Mouse (Mus musculus) CD4-positive, CD25-positive, alpha-beta regulatory T cell, adult 2 months (primary cell): Measurements from ENCODE around the gene Lgmn.

Experiments
- DNase-seq: peaks from one replicate; pipeline ENCODE4 v3.0.0-alpha.2; 2012; ENCODE audit warnings: low read depth, low spot score

The Lgmn gene

DNA sequence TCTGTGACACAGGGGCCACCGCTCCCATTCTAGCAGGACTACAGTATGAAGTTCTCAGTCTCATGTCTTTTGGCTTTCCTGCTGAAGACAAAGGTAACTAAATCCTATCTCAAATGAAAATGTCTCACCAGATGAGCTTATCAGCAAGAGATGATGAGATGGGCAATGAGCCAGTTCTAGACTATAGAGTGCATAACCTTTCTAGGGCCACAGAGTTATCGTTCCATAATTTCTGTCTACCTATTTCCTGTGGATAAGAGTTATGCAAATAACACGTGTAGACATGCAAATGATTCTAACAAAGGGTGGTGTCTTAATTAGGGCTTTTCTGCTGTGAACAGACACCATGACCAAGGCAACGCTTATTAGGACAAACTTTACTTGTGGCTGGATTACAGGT, 5.5 kb downstream of the Lgmn start:
- no peak for DNase-seq

- no peak for DNase-seq
Measured at GRCm38 (mm10) chr12:102432238-102432637, 7.4 kb downstream of the Lgmn start.

- no peak for DNase-seq
Measured at GRCm38 (mm10) chr12:102430228-102430627, 9.4 kb downstream of the Lgmn start.

DNA sequence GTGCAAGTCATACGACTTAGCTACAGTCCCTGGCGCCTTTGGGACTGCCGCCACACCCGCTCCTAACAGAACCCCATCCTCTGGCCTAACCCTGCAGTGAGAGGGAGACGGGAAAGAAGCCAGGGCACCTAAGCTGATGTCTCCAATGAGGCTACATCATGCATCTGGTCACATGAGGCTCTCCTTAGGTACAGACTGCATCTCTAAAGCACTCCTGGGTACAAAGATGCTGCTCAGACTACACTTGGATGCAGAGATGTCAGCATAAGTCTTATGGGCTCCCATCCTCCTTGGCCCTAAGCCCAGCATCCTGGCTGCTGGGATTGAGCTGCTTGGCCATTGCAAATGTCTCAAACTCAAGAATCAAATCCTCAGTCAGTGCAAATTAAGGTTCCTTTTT, 10.0 kb downstream of the Lgmn start:
- DNase-seq: no peak

GRCm38 (mm10) chr12:102426285-102426684, 13.3 kb downstream of the Lgmn start:
- peak; percentile 12 for DNase-seq

GRCm38 (mm10) chr12:102425048-102425578, 14.5 kb downstream of the Lgmn start:
- no peak for DNase-seq

DNA sequence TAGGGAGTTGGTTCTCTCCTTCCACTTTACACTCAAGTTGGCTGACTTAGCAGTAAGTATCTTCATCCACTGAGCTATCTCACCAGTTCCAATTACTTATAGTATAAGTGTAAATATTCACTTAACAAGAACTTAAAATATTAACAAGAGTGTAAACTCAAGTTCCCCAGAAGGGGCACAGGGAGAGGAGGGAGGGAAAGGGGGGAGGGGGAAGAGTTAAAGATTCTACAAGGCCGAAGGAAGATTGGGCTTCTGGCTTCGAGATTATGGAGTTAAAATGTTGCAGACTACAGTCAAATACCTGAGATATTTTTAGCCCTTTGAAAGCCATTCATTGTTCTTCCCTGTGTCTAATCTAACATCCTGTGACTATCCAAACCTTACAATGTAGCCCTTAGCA, 15.2 kb downstream of the Lgmn start:
- no peak for DNase-seq

DNA sequence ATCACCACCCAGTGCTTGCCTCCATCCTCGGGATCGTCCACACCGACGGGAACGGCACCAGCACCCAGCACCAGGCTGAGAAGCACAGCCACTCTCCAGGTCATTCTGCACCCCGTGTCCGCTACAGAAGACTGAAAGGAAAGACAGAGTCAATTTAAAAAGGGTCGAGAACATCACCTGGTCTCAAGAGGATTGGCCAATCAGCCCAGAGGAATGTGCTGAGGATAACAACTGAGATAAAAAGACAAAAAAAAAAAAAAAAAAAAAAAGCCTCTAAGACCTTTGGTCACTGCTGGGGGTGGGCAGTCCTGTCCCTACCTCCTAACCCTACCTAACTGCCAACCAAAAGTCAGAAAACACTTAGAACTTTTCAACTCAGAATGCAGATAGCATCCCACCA, 16.0 kb downstream of the Lgmn start:
- no peak for DNase-seq

DNA sequence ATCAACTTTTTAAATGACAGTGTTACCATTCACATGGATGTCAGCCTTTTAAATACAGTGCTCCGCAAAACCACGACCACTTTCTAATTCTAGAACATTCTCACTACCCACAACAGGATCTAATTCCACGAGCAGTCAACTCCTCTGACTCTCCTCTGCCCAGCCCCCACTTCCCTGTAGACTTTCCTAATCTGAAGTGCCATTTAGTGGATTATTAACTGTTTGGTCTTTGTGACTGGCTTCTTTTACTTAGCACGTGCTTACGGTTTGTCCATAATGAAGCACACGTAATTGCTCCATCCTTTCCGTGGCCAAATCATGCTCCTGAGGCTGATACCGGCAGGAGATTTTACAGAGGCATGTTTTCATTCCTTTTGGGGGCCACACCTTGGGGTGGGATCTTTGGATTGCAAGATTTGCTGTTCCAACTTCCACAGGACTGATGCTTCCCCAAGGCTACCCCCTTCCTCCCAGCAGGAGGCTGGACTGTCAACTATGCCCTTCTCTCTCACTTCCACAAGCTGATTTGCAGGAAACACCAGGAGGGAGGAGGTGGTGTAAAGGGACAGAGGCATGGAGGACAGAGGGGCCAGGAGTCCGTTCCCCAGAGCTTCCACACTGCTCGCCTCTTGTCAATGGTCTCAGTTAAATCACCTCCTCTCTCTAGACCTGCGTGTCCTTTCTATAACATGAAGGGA, 16.8 kb downstream of the Lgmn start:
- DNase-seq: no peak

DNA sequence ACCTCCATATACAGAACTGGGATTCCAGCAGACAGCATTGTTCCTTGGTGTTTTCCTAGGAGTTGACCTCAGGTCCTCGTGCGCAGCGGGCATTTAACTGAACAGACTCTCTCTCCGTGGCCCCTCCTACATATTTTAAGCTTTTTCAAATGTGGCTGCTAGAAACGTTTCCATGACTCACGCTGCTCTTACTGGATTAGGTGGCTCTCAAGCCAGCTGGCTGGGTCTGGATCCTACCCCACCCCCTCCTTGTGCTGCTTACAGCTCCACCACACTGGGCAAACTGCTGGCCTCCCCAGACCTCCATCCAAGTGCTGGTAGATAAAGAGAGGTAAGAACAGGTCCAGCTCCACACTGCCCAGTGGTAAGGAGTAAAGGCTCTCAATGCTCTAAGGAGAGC, 17.5 kb downstream of the Lgmn start:
- no peak for DNase-seq

DNA sequence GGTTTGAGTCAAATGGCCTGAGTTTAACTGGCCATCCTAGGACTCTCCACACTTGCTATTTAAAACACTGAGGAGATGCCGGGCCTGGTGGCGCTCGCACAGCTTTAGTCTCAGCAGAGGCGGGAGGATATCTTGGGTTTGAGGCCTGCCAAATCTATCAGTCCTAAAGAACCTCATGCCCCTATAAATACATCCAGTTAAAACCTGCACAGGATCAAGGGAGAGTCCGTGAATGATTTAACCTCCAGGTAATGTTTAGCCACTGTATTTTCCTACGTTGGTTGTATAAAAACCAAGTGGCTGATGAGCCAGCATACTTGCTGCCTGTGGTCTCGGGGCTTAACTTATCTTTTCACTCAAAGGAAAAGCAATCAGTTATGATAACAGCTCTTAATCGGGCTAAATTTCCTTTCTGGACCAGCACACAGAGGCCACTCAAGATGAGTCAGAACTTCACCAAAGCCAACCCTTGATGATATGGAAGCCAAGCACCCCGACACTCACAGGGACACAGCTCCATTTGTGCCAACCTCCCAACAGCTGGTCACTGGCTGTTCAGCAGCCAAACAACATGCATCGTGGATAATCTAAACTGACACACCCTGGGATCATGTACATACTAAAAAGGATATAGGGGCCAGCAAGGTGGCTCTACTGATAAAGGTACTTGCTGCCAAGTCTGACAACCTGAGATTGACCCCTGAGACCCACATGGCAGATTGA, 19.3 kb downstream of the Lgmn start:
- no peak for DNase-seq

DNA sequence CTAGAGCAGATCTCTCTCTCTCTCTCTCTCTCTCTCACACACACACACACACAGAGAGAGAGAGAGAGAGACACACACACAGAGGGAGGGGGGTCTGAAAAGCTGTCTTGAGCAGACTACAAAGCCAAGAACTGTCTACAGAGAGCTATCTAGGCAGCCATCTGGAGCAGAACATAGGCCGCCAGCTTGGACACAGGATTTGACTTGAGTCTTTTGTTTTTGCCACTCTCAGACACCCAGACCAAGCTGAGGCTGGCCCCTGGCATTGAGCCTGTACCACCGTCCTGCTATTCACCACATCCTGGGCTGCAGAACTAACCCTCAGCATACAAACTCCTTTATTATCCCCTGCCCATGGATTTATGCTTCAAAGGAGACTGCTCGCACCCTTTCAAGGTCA, 20.1 kb downstream of the Lgmn start:
- DNase-seq: no peak

DNA sequence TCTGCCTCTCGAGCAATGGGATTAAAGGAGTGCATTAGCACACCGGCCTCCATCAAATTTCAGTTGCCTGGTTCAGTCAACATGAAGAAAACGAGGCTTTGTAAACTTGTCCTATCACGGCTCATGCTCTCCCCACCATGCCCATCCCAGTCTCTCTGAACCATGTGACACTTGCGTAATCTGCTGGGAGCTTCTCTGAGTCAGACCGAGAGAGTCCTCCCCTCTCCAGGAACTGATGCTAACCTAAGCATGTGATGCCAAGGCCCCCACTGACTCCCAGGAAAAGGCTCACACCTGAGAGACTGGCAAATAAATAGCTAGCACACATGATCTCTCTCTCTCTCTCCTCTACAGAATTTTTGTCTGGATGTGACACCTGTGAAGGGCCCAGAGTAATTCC, 21.9 kb downstream of the Lgmn start:
- DNase-seq: no peak

DNA sequence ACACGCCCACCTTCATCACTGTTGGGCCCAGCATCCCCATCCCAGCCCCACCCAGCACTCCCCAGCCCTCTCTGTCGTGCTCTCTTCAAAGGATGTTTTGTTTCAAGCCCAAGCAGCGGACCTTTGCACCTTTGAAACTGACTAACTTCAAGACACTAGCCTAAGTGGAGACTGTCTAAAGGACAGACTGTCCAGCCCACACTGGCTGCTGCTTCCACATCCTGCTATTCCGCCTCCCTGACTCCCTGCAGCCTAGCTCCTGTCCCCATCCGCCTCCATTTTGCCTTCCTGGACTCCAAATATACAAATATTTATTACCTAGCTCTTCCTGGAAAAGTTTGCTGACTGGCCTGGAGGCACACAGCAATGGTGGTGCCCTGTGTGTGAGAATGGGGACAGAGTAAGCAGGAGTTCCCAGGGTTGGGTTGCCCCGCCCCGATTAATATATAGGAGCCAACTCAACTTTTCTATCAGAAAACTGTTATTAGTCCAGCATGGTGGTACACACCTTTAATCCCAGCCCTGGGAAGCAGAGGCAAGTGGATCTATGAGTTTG, 22.6 kb downstream of the Lgmn start:
- no peak for DNase-seq

DNA sequence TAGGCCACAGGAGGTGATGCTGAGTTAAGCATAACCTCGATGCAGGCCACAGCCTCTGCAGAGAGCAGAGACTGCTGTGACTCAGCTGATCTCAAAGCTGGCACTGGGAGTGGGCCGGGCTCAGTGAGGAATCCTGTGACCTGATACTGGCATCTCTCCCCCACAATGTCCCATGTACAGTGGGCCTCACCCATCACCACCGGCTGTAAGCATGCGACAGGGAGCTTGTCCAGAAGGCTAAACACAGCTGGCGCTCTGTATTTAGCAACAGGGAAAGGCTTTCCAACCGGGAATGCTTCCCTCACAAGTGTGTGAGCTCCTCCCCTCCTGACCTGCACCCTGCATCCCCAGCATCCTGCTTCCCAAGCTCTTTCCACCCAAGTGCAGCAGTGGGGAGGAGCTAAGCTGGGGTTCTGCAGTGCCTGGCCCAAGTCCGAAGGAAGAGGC, 23.2 kb downstream of the Lgmn start:
- no peak for DNase-seq

DNA sequence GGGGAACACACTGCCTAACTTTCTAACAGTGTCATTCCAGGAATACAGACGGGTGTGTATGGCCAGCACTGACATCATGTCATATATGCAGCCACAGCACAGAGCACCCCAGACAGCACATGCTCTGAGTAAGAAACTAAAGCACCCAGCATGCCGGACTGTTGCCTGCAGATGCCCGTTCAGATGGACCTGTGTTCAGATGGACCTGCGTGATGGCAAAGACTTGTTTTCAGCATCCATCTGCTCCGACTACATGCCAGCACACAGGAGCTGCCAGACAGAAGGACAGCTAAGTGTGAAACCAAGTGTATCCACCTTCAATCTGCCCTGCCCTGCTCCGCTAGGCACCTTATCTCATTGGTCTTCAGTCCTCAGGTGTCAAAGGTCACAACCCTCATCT, 24.9 kb downstream of the Lgmn start:
- no peak for DNase-seq

DNA sequence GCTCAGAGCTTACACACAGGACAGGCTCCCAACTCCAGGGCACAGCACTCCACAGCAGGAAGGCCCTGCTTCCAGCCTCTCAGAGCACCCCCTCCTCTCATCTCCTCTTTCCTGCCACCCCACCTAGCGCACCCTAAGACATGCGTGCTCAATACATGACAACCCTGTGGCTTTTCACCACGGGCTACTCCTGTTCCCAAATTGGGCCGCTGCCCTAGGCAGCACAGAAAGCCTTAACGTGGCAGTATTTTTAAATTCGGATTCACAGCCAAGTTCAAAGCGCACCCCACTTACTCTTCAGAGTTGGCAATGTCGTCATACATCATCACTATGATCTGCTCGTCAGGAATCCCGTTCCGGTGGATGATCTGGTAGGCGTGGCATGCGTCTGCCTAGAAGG, 26.4 kb downstream of the Lgmn start:
- DNase-seq: no peak

- DNase-seq: no peak
Measured at GRCm38 (mm10) chr12:102398588-102398987, 41.0 kb downstream of the Lgmn start.

GRCm38 (mm10) chr12:102395998-102396991, 43.3 kb downstream of the Lgmn start:
- no peak for DNase-seq

DNA sequence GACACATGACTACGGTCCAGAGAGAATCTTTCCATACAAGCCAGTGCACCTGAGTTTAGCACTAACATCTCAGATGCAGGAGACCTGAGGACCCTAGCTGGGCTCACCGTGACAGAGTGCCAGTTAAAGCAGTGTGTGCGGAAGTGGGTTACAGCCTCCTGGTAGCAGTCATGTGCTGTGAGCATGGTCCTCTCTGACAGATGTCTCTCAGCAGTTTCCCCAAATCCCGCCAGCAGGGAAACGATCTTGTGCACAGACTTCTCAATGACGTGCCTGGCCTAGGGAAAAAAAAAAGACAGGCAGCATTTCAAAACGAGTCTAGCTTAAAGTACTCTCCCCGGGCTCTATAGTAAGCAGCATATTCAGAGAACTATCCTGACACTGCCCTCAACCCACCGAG, 44.1 kb downstream of the Lgmn start:
- no peak for DNase-seq

GRCm38 (mm10) chr12:102394496-102394895, 45.1 kb downstream of the Lgmn start:
- DNase-seq: no peak

DNA sequence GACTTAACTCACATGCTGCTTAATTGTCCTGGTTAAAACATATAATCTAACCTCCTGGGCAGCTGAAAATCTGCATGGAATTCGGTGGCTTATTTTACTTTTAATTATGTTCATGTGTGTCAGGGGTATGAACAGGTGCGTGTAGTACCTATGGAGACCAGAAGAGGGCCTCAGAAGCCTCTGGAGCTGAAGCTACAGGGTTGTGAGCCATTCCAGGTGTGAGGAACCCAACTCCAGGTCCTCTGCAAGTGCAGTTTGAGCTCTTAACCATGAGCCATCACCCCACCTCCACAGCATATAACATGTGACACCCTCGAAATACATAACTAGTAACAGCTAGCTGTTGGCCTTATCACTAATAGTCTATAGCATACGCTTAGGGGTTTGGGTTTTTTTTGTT, 47.6 kb downstream of the Lgmn start:
- peak; percentile 74 for DNase-seq
